Comparison of ENCODE assay signal across 18 mouse cellular contexts in the genomic region with DNA sequence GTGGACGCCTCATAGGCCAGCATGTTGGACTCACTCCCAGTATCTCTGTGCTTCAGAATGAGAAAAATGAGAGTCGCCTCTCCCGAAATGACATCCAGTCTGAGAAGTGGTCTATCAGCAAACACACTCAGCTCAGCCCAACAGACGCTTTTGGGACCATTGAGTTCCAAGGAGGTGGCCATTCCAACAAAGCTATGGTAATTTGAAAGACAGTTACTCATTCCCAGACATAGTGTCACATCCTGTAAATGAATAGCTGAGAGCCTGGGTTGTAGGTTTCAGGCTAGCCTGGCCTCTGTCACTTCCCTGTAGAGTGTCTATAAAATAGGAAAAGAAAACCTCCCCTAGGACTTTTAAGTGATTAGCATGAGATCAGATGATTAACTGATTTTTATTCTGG.
"Had no signal": no experiment of that assay in that cellular context is flagged by ENCODE, and none has a peak within 500 bp of the region (broad histone marks: within the 10 kb centered on the region; RNA-seq: fewer than 3 reads in every experiment).

No protein-coding gene starts in this region.

- H3K4me2 ChIP-seq: lung, embryonic 14.5 days; midbrain, embryonic 12.5 days; neural tube, embryonic 13.5 days; neural tube, embryonic 15.5 days had no signal

- H3K9ac ChIP-seq: lung, embryonic 14.5 days; midbrain, embryonic 12.5 days; neural tube, embryonic 13.5 days; neural tube, embryonic 15.5 days had no signal

- H3K9me3 ChIP-seq: midbrain, embryonic 10.5 days; midbrain, embryonic 12.5 days; neural tube, embryonic 13.5 days; neural tube, embryonic 15.5 days had no signal

- H3K27ac ChIP-seq: midbrain, embryonic 10.5 days; midbrain, embryonic 12.5 days; neural tube, embryonic 13.5 days; neural tube, embryonic 15.5 days had no signal

- DNase-seq: lung, embryonic 14.5 days; lung, postnatal 10 days; lung, postnatal 4 days; midbrain, embryonic 14.5 days; retina, postnatal 1 day; right cerebral cortex, adult 18-20 months; right cerebral cortex, postnatal 25 days; right cerebral cortex, postnatal 4 days; spleen, adult 18-20 months; thymus, adult 18-20 months; thymus, postnatal 14 days; thymus, postnatal 36 days had no signal

- ATAC-seq: midbrain, embryonic 16.5 days had no signal

- H3K4me3 ChIP-seq: midbrain, embryonic 10.5 days; midbrain, embryonic 12.5 days; myocyte; neural tube, embryonic 13.5 days; neural tube, embryonic 15.5 days had no signal

- H3K27me3 ChIP-seq: midbrain, embryonic 12.5 days; neural tube, embryonic 13.5 days had no signal

- H3K36me3 ChIP-seq: midbrain, embryonic 10.5 days; midbrain, embryonic 12.5 days; neural tube, embryonic 13.5 days had no signal

- H3K4me1 ChIP-seq: neural tube, embryonic 15.5 days had no signal
